In the genomic region with DNA sequence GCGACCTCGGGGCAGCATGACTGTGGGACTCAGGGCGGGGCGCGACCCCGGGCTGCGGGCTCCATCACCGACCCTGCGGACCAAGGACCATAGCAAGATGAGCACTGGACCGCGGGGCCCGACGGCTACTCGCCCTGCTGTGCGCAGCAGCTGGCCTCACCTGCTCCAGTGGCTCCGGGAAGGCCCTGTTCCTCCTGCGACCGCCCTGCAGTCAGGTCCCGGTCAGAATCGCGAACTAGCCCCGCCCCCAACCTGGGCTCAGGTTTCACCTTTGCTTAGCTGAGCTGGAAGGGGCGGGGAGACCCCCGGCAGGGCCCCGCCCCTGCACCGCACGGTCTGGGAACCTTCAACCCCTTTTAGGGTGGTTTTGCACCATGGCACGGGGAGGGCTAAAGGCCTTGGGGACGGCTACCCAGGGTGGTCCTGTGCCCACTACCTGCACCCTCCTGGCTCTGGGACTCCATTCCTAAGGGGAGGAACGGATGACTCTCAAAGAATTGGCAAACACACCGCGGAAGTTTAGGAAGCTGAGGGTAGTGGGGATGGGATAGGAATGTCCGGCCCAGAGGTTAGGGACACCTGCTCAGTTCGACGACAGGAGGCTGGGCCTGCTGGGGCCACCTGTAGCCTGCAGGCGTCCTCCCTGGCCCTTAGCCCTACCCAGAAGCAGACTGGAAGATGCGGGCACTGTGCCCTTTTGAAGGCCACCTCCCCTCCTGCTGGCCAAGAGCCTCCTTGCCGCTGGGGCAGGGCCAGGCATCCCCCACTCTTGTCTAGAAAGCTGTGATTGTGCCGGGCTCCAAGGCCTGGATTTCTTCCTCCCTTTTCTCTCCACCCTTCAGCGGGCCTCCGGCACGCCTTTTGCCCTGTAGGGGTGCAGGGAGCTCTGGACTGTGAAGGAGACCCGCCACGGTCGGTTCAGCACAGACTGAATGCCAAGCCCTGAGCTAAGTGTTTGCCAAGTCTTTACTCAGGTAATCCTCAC, we compare ENCODE assay signal across 7 mouse cellular contexts. TPM values are rescaled to one million over a fixed set of nuclear protein-coding genes. Genes with fewer than 3 reads are reported as not detected.
A peak's percentile ranks its signal among the peaks of the same experiment; 100 is the strongest.
DNase-seq lines count a peak whose midpoint lies in the region; ATAC-seq and TF ChIP-seq lines count a peak whose summit lies in the region.

No protein-coding gene starts in this region.

- peak; percentile 44 for TF ChIP-seq CTCF in lung, postnatal 0 days (IDR thresholded peaks at IDR 0.05)

- H3K27me3 ChIP-seq in forebrain, embryonic 11.5 days (ENCODE audit: control insufficient read depth, insufficient read depth, low read length): peaks cover 2% of the 10 kb centered on the region; the same call in 1 of the 2 replicates
- H3K27me3 ChIP-seq in lung, postnatal 0 days (replicated peaks; ENCODE audit: insufficient read depth, low read length): peaks cover 4% of the 10 kb centered on the region; the same call in 1 of the 2 replicates
- H3K27me3 ChIP-seq in stomach, embryonic 14.5 days (ENCODE audit: control insufficient read depth, insufficient read depth, low read length): no peaks in the 10 kb centered on the region

- peaks cover 3% of the 10 kb centered on the region; the same call in 1 of the 2 replicates for H3K36me3 ChIP-seq in ES-E14 (ENCODE audit: control insufficient read depth, insufficient read depth, low read length, poor library complexity, severe bottlenecking)
- H3K36me3 ChIP-seq in forebrain, embryonic 11.5 days (ENCODE audit: control insufficient read depth, insufficient read depth, low read length): no peaks in the 10 kb centered on the region
- no peaks in the 10 kb centered on the region for H3K36me3 ChIP-seq in lung, postnatal 0 days (ENCODE audit: insufficient read depth, low read length)
- H3K36me3 ChIP-seq in stomach, embryonic 14.5 days (ENCODE audit: control insufficient read depth, insufficient read depth, low read length): no peaks in the 10 kb centered on the region

- TF ChIP-seq EP300 in lung, postnatal 0 days (IDR thresholded peaks at IDR 0.05): 0 out of 2 replicates have a peak, but pooled peaks have one; percentile 18

- H3K9ac ChIP-seq in ES-E14 (ENCODE audit: insufficient read depth, low read depth, low read length, poor library complexity, severe bottlenecking): peak overlapping the region; percentile 69
- peak overlapping the region; percentile 50 for H3K9ac ChIP-seq in forebrain, embryonic 11.5 days (ENCODE audit: low read length)
- peak overlapping the region; percentile 27 for H3K9ac ChIP-seq in lung, postnatal 0 days (replicated peaks; ENCODE audit: low read depth)
- peak overlapping the region; percentile 15; the same call in 1 of the 2 replicates for H3K9ac ChIP-seq in stomach, embryonic 14.5 days (replicated peaks; ENCODE audit: low read depth, low read length)

- no peaks in the 10 kb centered on the region for H3K9me3 ChIP-seq in ES-E14 (ENCODE audit: control insufficient read depth, insufficient read depth, low read depth, low read length)
- no peaks in the 10 kb centered on the region for H3K9me3 ChIP-seq in forebrain, embryonic 11.5 days (ENCODE audit: control insufficient read depth, low read length)
- no peaks in the 10 kb centered on the region for H3K9me3 ChIP-seq in lung, postnatal 0 days (ENCODE audit: low read length)
- no peaks in the 10 kb centered on the region for H3K9me3 ChIP-seq in stomach, embryonic 14.5 days (ENCODE audit: control insufficient read depth, low read depth, low read length)

- in situ Hi-C loops in ES-E14 (cut with MboI; ENCODE audit: low sequenced_read_pairs in 2 of 2, unreplicated experiment in 2 of 2): no loop called here

- ATAC-seq in forebrain, embryonic 11.5 days (replicated peaks; ENCODE audit: low FRiP score): peak; percentile 13
- peak; percentile 34 for ATAC-seq in lung, postnatal 0 days
- peak; percentile 59 for ATAC-seq in stomach, embryonic 14.5 days (ENCODE audit: insufficient number of reproducible peaks, insufficient read depth, low FRiP score, low read depth)

- peak overlapping the region; percentile 59 for H3K4me2 ChIP-seq in forebrain, embryonic 11.5 days (ENCODE audit: low read depth, low read length, severe bottlenecking)
- H3K4me2 ChIP-seq in lung, postnatal 0 days (replicated peaks; ENCODE audit: low read depth, low read length): peak overlapping the region; percentile 59
- peak overlapping the region; percentile 54 for H3K4me2 ChIP-seq in stomach, embryonic 14.5 days (replicated peaks; ENCODE audit: low read depth, low read length)

- peak overlapping the region; percentile 68 to 84 for H3K4me3 ChIP-seq in ES-E14 (ENCODE audit: insufficient read depth in 1 of 2, low read depth in 1 of 2, low read length in 2 of 2, poor library complexity in 1 of 2, severe bottlenecking in 1 of 2)
- H3K4me3 ChIP-seq in forebrain, embryonic 11.5 days (ENCODE audit: low read depth, low read length): peak overlapping the region; percentile 25
- H3K4me3 ChIP-seq in lung, postnatal 0 days (ENCODE audit: low read depth, low read length): peak overlapping the region; percentile 36
- peak overlapping the region; percentile 34 for H3K4me3 ChIP-seq in stomach, embryonic 14.5 days (ENCODE audit: low read depth, low read length)

- peak; percentile 53 for DNase-seq in CD4-positive helper T cell, adult 2 months (ENCODE audit: low read depth, low spot score)
- peak; percentile 91 for DNase-seq in ES-E14 (ENCODE audit: low read depth, low spot score)
- DNase-seq in forebrain, embryonic 11.5 days (ENCODE audit: low spot score): peak; percentile 82
- DNase-seq in kidney, adult 9 months: peak; percentile 97
- DNase-seq in lung, postnatal 0 days (ENCODE audit: low spot score): peak; percentile 85
- no peak for DNase-seq in layer of hippocampus, postnatal 25 days (ENCODE audit: extremely low spot score in 1 of 2, low spot score in 1 of 2)

- 1% methylated on average over 44 of the region's 45 CpGs for WGBS in forebrain, embryonic 11.5 days
- WGBS in lung, postnatal 0 days: 4% methylated on average over 40 of the region's 45 CpGs
- WGBS in stomach, embryonic 14.5 days: 2% methylated on average over 45 of the region's 45 CpGs

- H3K27ac ChIP-seq in ES-E14 (ENCODE audit: insufficient read depth, low read depth, low read length, poor library complexity, severe bottlenecking): peak overlapping the region; percentile 16; the same call in 1 of the 2 replicates
- H3K27ac ChIP-seq in forebrain, embryonic 11.5 days (ENCODE audit: low read depth, low read length): peak overlapping the region; percentile 73
- H3K27ac ChIP-seq in lung, postnatal 0 days (ENCODE audit: low read length): peak overlapping the region; percentile 93
- peak overlapping the region; percentile 82 for H3K27ac ChIP-seq in stomach, embryonic 14.5 days (ENCODE audit: low read length)

- peaks cover 4 to 36% of the 10 kb centered on the region in 2 experiments; a peak in 3 of 4 replicates for H3K4me1 ChIP-seq in ES-E14 (ENCODE audit: control insufficient read depth in 2 of 2, insufficient read depth in 2 of 2, low read length in 2 of 2, poor library complexity in 1 of 2)
- peaks cover 38% of the 10 kb centered on the region for H3K4me1 ChIP-seq in forebrain, embryonic 11.5 days (replicated peaks; ENCODE audit: control insufficient read depth, insufficient read depth, low read length)
- H3K4me1 ChIP-seq in lung, postnatal 0 days (ENCODE audit: insufficient read depth, low read depth, low read length): peaks cover 8% of the 10 kb centered on the region; the same call in 1 of the 2 replicates
- H3K4me1 ChIP-seq in stomach, embryonic 14.5 days (ENCODE audit: control insufficient read depth, insufficient read depth, low read length): peaks cover 28% of the 10 kb centered on the region

TF ChIP-seq in ES-E14, 5 proteins besides CTCF, POLR2A, EP300 and RAD21:
- TF ChIP-seq CHD2 (IDR thresholded peaks at IDR 0.05; ENCODE audit: low read depth, low read length): no peak
- no peak for TF ChIP-seq HCFC1 (IDR thresholded peaks at IDR 0.05; ENCODE audit: borderline replicate concordance, insufficient read depth, low read length)
- no peak for TF ChIP-seq MAFK (IDR thresholded peaks at IDR 0.05; ENCODE audit: insufficient read depth, low read depth, low read length)
- no peak for TF ChIP-seq ZC3H11A (IDR thresholded peaks at IDR 0.05; ENCODE audit: borderline replicate concordance, low read depth, low read length)
- TF ChIP-seq ZNF384 (IDR thresholded peaks at IDR 0.05; ENCODE audit: low read depth, low read length): no peak

RNA-seq across cellular contexts. Expression of a gene that starts 3.4 kb away (rescaled TPM):
- 21.1 and 30.0 TPM in 2 replicates for total RNA-seq in ES-E14 (2012; rRNA removed)
- 18.2 and 22.9 TPM in 2 replicates for polyA plus RNA-seq in forebrain, embryonic 11.5 days (2014; fragmentation: Nextera tagmentation; extraction: Ambion mirVana)
- 28.3 and 30.8 TPM in 2 replicates for polyA plus RNA-seq in lung, postnatal 0 days (2015; fragmentation: Nextera tagmentation; extraction: Ambion mirVana)
- polyA plus RNA-seq in stomach, embryonic 14.5 days (2014; fragmentation: Nextera tagmentation; extraction: Ambion mirVana): 20.0 and 23.2 TPM in 2 replicates
- 10 to 100 TPM; 31.7 to 35.5 TPM for total RNA-seq in layer of hippocampus, postnatal 25 days (2021)

RNA-seq across cellular contexts. Expression of a gene that starts 3.6 kb away (rescaled TPM):
- total RNA-seq in ES-E14 (2012; rRNA removed): 10.3 and 17.5 TPM in 2 replicates
- 16.1 and 16.4 TPM in 2 replicates for polyA plus RNA-seq in forebrain, embryonic 11.5 days (2014; fragmentation: Nextera tagmentation; extraction: Ambion mirVana)
- 17.1 and 18.7 TPM in 2 replicates for polyA plus RNA-seq in lung, postnatal 0 days (2015; fragmentation: Nextera tagmentation; extraction: Ambion mirVana)
- polyA plus RNA-seq in stomach, embryonic 14.5 days (2014; fragmentation: Nextera tagmentation; extraction: Ambion mirVana): 14.8 and 14.9 TPM in 2 replicates
- under 1 TPM; 0.34 to 0.96 TPM for total RNA-seq in layer of hippocampus, postnatal 25 days (2021)

RNA-seq across cellular contexts. Expression of a gene that starts 11.2 kb away (rescaled TPM):
- total RNA-seq in ES-E14 (2012; rRNA removed): 1.3 and 1.6 TPM in 2 replicates
- polyA plus RNA-seq in forebrain, embryonic 11.5 days (2014; fragmentation: Nextera tagmentation; extraction: Ambion mirVana): 2.3 and 3.6 TPM in 2 replicates
- 2.3 TPM in 2 replicates for polyA plus RNA-seq in lung, postnatal 0 days (2015; fragmentation: Nextera tagmentation; extraction: Ambion mirVana)
- polyA plus RNA-seq in stomach, embryonic 14.5 days (2014; fragmentation: Nextera tagmentation; extraction: Ambion mirVana): 1.4 and 2.6 TPM in 2 replicates
- total RNA-seq in layer of hippocampus, postnatal 25 days (2021): 1 to 10 TPM; 3.6 to 4.7 TPM

RNA-seq across cellular contexts. Expression of a gene that starts 29.9 kb away (rescaled TPM):
- 10.1 and 11.6 TPM in 2 replicates for total RNA-seq in ES-E14 (2012; rRNA removed)
- polyA plus RNA-seq in forebrain, embryonic 11.5 days (2014; fragmentation: Nextera tagmentation; extraction: Ambion mirVana): 35.9 and 41.4 TPM in 2 replicates
- 7.8 and 9.7 TPM in 2 replicates for polyA plus RNA-seq in lung, postnatal 0 days (2015; fragmentation: Nextera tagmentation; extraction: Ambion mirVana)
- 11.3 and 12.7 TPM in 2 replicates for polyA plus RNA-seq in stomach, embryonic 14.5 days (2014; fragmentation: Nextera tagmentation; extraction: Ambion mirVana)
- total RNA-seq in layer of hippocampus, postnatal 25 days (2021): 100 to 1,000 TPM; 339 to 369 TPM

Comparison
In these comparisons a context has a peak if more than half of its experiments do, and no peak if none do; other contexts are left out.
1. DNase-seq: peak in CD4-positive helper T cell, adult 2 months (single experiment), ES-E14 (single experiment), forebrain, embryonic 11.5 days (single experiment), kidney, adult 9 months (single experiment) and lung, postnatal 0 days (single experiment); none in layer of hippocampus, postnatal 25 days (0 of 2).
2. H3K27ac ChIP-seq: peak in every context shown above with its lines; median percentile 93 in lung, postnatal 0 days; 82 in stomach, embryonic 14.5 days; 73 in forebrain, embryonic 11.5 days; 16 in ES-E14.
3. H3K4me3 ChIP-seq: peak in every context shown above with its lines; median percentile 76 in ES-E14; 36 in lung, postnatal 0 days; 34 in stomach, embryonic 14.5 days; 25 in forebrain, embryonic 11.5 days.
4. H3K9ac ChIP-seq: peak in every context shown above with its lines; median percentile 69 in ES-E14; 50 in forebrain, embryonic 11.5 days; 27 in lung, postnatal 0 days; 15 in stomach, embryonic 14.5 days.
5. Peak in every context shown above with its lines, with median percentiles within 50 percentile points of each other: ATAC-seq and H3K4me2 ChIP-seq.